Mouse (Mus musculus) cortical plate, adult 2 months (tissue): Measurements from ENCODE around the gene Tbc1d22a.

ENCODE experiments used
- CTCF ChIP-seq: fragments of 200-500 bp; IDR thresholded peaks from 2 replicates; pipeline ENCODE4 v1.5.1; 2011; ENCODE audit warnings: mild to moderate bottlenecking, control low read depth, low read length; ENCODE audit not compliant: insufficient read depth; ENCODE audit errors: extremely low read depth
- POLR2A ChIP-seq: fragments of 200-500 bp; IDR thresholded peaks from 2 replicates; pipeline ENCODE4 v1.6.1; 2011; ENCODE audit warnings: mild to moderate bottlenecking, low read length, control low read depth; ENCODE audit not compliant: insufficient read depth; ENCODE audit errors: extremely low read depth

DNA sequence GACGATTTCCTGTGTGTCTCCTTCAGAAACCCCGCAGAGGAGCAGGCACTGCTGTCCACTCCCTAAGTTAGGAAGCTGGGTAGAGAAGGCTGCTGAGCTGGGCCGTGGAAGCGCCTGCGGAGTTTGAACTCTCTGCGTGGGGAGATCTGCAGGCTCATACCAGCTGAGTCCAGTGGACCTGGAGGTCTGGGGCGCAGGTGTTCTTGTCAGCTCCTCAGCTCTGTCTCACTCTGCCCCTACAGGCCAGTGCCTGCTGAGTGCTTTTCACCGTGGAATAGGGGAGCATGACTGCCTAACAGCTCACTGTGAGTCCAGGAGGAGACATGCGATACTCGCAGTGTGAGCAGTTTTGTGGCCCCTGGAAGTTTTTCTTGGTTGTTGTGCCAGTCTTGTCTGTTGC is 123.5 kb downstream of the Tbc1d22a start:
- no peak for TF ChIP-seq CTCF
- TF ChIP-seq POLR2A: no peak
